In the genomic region with DNA sequence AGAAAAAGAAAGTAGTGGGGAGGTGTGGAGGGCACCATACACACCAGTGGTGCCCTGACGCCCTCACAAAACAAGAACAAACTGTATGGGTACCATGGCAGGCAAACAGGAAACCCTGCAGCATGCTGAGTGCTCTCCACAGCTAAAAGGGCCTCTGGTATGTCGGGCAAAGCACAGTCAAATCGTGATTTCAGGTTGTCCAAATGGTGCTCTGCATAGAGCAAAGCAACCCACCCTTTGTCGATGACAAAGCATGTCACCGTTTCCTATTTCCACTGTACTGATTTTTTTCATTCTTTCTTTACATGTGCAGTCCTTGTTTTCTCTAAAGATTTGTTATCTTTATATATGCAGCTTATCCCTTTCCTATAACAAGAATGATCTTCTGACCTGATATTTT, we compare ENCODE assay signal across 24 mouse cellular contexts.
DNase-seq lines count a peak whose midpoint lies in the region; ATAC-seq lines count a peak whose summit lies in the region.
"Had no signal": no experiment of that assay in that cellular context is flagged by ENCODE, and none has a peak within 500 bp of the region (broad histone marks: within the 10 kb centered on the region; RNA-seq: fewer than 3 reads in every experiment).

No protein-coding gene starts in this region.

- H3K9ac ChIP-seq in lung, embryonic 16.5 days (ENCODE audit: low read length) = no peak overlapping the region
- H3K9ac ChIP-seq: embryonic facial prominence, embryonic 15.5 days; heart, embryonic 13.5 days; liver, embryonic 14.5 days; neural tube, embryonic 15.5 days had no signal

- H3K4me3 ChIP-seq in lung, embryonic 16.5 days (ENCODE audit: low read length) = no peak overlapping the region
- H3K4me3 ChIP-seq: embryonic facial prominence, embryonic 15.5 days; forebrain, embryonic 10.5 days; heart, embryonic 13.5 days; midbrain, embryonic 10.5 days; neural tube, embryonic 15.5 days had no signal

- H3K9me3 ChIP-seq in lung, embryonic 16.5 days (ENCODE audit: control insufficient read depth, low read length) = no peaks in the 10 kb centered on the region
- H3K9me3 ChIP-seq: embryonic facial prominence, embryonic 15.5 days; forebrain, embryonic 10.5 days; G1E; heart, embryonic 13.5 days; midbrain, embryonic 10.5 days; neural tube, embryonic 15.5 days had no signal

- H3K36me3 ChIP-seq in lung, embryonic 16.5 days (ENCODE audit: control insufficient read depth, insufficient read depth, low read length) = no peaks in the 10 kb centered on the region
- H3K36me3 ChIP-seq: embryonic facial prominence, embryonic 15.5 days; forebrain, embryonic 10.5 days; G1E; heart, embryonic 13.5 days; midbrain, embryonic 10.5 days; neural tube, embryonic 15.5 days had no signal

- DNase-seq in CD4-positive helper T cell, adult 2 months (ENCODE audit: low read depth, low spot score) = peak; percentile 56
- DNase-seq in cerebellum, adult 18-20 months = no peak
- DNase-seq in adrenal gland, adult 8-10 months = no peak
- DNase-seq in cerebellum, adult 9-11 months = no peak
- DNase-seq: adrenal gland, postnatal 14 days; cerebellum, adult 8-10 months; heart, adult 18-20 months; heart, postnatal 14 days; kidney, adult 11 months; kidney, postnatal 4 days; layer of hippocampus, adult 9-11 months; thymus, postnatal 25 days had no signal

- peaks cover 21% of the 10 kb centered on the region for H3K4me1 ChIP-seq in lung, embryonic 16.5 days (replicated peaks; ENCODE audit: control insufficient read depth, insufficient read depth, low read length)

- 51% methylated on average over 5 of the region's 5 CpGs for WGBS in lung, embryonic 16.5 days

- peak overlapping the region; percentile 8; the same call in 1 of the 2 replicates for H3K27ac ChIP-seq in lung, embryonic 16.5 days (ENCODE audit: low read length)
- H3K27ac ChIP-seq: embryonic facial prominence, embryonic 15.5 days; forebrain, embryonic 10.5 days; heart, embryonic 13.5 days; hindbrain, postnatal 0 days; liver, embryonic 14.5 days; midbrain, embryonic 10.5 days; neural tube, embryonic 15.5 days had no signal

- peak; percentile 62 for ATAC-seq in CD4-positive, CD25-positive, alpha-beta regulatory T cell, adult 4 months
- no peak for ATAC-seq in lung, embryonic 16.5 days (ENCODE audit: low read depth)
- peak; percentile 25; the same call in 1 of the 2 replicates for ATAC-seq in neutrophil, adult 5-6 weeks (ENCODE audit: extremely low read depth, insufficient number of reproducible peaks, low FRiP score, poor library complexity, severe bottlenecking)
- ATAC-seq: forebrain, embryonic 16.5 days; hindbrain, postnatal 0 days had no signal

- H3K27me3 ChIP-seq in lung, embryonic 16.5 days (ENCODE audit: control insufficient read depth, insufficient read depth, low read depth, low read length) = no peaks in the 10 kb centered on the region
- H3K27me3 ChIP-seq: embryonic facial prominence, embryonic 15.5 days; heart, embryonic 13.5 days; neural tube, embryonic 15.5 days had no signal

- H3K4me2 ChIP-seq in lung, embryonic 16.5 days (ENCODE audit: low read depth, low read length) = no peak overlapping the region
- H3K4me2 ChIP-seq: embryonic facial prominence, embryonic 15.5 days; heart, embryonic 13.5 days; neural tube, embryonic 15.5 days had no signal
